Mouse (Mus musculus) left cerebral cortex, postnatal 10 days (tissue): ENCODE measurements around the gene Lrfn2. TPM values are rescaled to one million over a fixed set of nuclear protein-coding genes. Genes with fewer than 3 reads are reported as not detected.

Experiments used
- DNase-seq, 2 experiments: peaks; one replicate each; pipeline ENCODE4 v3.0.0; 2021 to 2022; ENCODE audit warnings: low spot score in 2 of 2, mixed read lengths in 1 of 2; ENCODE audit errors: extremely low spot score in 1 of 2
- intact Hi-C: fragments of 180-260 bp; cut with DNase I; formaldehyde crosslinking; loops from one replicate; pipeline ENCODE4 v1.15.1; 2025
- total RNA-seq, 2 experiments: library from RNA; stranded (reverse); gene quantifications; 2 replicates each; pipeline ENCODE4 v1.2.3; 2021

The Lrfn2 gene
- total RNA-seq = 10 to 100 TPM; 39.2 to 42.5 TPM

DNA sequence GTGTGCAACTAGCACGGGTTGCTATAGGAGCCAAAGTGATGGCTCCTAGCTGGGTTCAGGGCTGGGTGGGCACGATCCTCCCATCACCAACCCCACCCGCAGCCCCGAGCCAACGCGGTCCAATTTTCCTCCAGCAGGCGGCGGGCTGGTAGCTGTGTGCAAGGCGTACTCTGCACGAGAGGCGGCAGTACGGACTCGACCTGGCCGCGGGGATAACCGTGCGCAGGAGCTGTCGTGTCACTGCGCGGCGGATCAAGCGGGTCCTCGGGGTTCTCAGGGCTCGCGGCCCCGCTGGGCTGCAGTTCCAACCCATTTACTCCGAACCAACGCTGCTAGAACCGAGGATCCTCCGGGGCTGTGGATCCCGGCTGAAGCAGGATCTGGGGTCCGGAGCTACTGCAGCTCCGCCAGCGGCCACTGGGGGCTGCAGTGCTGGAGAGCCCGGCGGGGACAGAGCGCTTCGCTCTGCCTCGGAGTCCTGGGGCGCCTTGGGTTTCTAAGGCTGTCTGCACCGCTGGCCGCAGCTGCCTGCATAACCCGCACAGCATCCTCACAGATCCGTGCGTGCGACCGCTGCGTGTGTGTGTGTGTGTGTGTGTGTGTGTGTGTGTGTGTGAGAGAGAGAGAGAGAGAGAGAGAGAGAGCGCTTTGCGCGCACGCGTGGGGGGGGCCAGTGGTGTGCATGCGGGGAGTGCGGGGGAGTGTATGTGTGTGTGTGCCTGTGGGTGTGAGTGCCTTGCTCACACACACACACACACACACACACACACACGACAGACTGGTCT is at the start of gene Lrfn2:
Gene Lrfn2 (plus strand): TSS at position 759 of the 785 bp plus-strand sequence.
- intact Hi-C loops = loop anchor here (5.0 to 10.0 kb wide), 5 partner anchors 133 to 470 kb away; no protein-coding TSS in a partner anchor
- DNase-seq = peak; percentile 85 to 91

DNA sequence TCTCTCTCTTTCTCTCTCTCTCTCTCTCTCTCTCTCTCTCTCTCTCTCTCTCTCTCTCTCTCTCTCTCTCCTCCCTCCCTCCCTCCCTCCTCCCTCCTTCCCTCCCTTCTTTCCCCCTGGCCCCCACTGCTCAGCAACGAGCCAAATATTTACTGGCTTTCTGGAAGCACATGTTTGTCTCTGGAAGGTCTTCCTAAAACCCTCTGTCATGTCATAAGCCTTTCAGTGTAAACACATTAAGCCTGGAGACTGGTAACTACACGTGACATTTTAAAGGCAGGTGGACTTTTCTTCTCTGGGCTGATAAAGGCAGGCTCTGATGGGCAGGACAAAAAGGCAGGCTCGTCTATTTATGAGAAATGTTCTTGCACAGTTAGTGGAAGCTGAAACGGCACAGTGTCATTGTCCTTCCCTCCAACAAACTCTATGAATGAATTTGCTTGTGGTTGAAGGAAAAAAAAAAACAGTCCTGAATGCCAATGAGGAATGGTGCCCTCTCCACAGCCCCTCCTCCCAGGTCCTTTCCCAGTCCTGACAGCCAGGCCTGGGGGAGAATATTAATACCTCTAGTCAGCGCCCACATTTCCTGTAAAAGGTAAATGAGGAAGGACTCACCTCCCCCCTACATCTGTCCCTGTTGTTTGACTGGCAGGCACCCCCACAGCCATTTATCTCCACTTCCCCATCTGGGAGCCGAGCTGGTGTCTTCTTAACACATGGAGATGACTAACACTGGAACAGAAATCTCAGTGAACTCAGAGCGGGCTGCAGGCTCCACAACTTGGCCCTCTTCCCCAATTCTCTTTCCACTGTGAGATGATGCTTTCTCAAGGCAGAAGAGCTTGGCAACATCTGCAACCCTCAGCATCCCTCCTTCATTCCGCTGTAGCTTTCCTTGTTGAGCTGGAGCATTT is 44.5 kb upstream of the Lrfn2 start:
- intact Hi-C loops = no loop called here
- DNase-seq = peak; percentile 52 to 62

DNA sequence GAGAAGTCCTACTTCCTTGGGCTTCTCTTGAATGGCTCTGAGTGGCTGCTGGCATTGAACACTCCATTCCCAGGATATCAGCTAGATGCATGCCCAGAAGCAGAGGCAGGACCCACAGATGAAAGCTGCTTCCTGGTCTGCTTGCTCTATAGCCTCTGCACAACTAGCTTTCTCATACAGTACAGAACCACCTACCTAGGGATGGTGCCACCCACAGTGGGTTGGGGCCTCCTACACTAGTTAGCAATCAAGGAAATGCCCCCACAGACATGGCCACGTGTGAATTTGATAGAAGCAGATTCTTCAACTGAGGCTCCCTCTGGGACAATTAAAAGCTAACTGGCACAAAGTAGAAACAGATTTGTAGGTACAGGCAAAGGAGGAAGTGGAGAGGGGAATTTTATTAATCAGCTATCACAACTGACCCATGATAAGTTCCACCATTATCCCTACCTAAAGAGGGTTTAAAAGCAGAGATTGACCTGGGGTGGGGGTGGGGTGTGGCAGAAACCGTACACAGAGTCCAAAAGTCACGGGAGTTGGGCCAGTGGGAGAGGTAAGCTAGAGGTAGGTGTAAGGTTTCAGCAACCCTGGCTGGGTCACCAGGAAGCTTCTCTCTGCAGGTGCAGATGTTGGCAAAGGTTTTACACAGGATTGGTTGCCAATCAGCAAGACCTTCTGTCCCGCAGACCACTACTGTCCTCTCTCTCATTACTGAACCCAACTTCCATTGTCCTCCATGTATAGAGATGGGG is 26.7 kb upstream of the Lrfn2 start:
- DNase-seq = no peak
- intact Hi-C loops = no loop called here

DNA sequence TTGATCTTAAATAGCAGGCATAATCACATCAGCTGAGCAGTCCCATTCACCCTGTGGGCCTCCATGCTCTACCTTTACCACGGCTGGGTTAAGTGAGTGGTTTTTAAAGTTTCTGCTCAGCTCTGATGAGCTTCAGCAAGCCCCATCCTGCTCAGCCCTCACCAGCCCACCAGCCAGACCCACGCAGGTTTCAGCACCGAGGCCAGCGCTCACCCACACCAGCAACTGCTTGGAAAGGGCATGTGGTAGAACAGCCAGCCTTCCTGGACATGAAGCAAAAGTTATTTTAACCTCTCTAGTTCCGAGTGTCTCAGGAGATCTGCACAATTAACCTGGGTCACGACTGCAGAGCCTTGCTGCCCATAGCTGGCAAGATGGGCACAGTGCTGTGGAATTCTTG is 18.7 kb upstream of the Lrfn2 start:
- no peak for DNase-seq
- intact Hi-C loops = no loop called here

DNA sequence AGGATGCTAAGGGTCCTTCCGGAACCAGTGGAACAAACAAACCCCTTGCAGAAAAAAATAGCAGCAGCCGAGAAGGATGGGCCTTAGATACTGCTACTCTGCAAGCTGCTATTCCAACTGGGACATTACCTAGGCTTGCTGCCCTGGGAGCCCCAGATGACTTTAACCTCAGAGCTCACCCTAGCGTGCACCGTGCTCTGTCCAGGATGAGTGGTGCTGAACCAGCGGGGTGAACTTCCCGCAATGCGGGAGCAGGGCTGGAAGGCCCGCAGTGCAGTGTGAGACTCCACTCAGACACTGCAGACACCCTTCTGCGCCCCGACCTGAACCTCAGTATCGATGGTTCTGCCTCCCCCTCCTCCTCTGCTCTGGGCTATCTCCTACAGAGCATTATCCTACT is 14.8 kb upstream of the Lrfn2 start:
- DNase-seq = no peak
- intact Hi-C loops = no loop called here

DNA sequence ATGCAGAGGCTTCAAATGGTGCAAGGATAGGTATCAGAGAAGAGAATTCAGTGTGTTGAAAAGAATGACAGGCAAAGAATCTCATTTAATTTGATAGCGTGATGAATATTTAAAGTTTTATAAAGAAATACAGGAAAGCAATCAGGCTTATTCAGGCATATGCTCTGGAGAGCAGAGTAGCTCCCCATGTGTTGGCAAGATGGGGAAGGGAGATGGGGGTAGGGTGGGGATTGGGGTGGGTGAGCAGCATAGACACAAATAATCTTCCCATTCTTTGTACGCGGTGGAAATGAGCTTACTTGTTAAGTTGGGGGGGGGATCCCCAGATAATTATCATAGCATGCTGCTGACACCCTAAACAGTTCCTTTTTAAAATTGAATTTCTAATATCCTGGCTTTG is 13.7 kb upstream of the Lrfn2 start:
- no peak for DNase-seq
- intact Hi-C loops = no loop called here

DNA sequence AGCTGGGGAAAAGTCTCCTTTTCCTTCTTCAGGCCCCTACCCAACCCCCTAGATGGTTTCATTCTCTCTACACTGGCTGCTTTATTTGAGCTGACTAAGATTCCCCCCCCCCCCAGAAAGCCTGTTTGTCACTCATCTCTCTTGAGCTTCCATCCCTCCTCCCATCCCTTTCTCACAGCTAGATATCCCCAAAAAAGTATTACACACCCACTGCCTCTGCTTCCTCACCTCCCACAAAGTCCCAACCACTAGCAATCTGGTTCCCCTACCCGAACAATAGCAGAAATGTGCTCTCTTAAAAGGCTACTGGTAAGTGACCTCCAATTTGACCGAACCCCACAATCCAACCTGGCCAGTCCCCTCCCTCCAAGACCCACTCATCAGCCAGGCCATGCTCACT is 9.3 kb upstream of the Lrfn2 start:
- DNase-seq = no peak
- intact Hi-C loops = loop anchor here (10.0 kb wide), 1 partner anchor 378 kb away; no protein-coding TSS in a partner anchor

DNA sequence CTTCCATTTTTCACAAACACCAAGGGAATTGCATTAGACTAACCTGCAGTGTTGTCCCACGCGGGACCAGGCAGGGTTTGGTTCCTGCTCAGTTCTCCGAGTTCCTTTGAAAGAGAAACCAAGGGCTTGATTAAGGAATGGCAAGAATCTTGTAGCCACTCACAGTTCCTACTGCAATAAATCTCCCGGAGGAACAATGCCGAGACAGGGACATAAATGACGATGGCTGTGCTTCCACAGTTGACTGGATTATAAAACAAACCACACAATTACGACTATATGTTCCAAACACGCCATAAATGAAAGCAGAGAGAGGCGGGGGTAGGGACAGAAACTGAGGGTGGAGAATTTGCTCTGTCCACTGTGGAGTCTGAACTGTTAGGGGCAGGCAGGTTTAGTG is 6.8 kb upstream of the Lrfn2 start:
- intact Hi-C loops = loop anchor here (5.0 to 10.0 kb wide), 2 partner anchors 381 to 977 kb away; no protein-coding TSS in a partner anchor
- DNase-seq = no peak

DNA sequence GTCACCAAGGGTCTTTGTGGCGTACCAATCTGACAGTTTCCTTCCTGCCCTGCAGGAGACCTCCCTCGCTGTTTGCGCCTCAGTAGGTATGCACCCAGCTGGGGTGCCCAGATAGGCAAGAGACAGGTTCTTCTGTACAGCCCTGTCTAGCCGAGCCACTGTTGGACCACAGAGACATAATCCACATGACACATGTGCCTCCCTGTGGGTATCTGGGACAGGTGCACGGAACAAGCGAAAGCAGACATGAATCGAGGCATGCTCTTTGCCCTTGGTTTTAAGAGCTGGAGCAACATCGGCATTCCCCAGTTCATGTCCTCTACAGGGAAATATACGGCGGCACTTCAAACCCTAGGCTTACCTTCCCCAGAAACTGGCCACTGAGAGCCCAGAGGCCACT is 1.2 kb upstream of the Lrfn2 start:
- no peak for DNase-seq
- intact Hi-C loops = loop anchor here (5.0 to 10.0 kb wide), 5 partner anchors 134 to 471 kb away; no protein-coding TSS in a partner anchor

DNA sequence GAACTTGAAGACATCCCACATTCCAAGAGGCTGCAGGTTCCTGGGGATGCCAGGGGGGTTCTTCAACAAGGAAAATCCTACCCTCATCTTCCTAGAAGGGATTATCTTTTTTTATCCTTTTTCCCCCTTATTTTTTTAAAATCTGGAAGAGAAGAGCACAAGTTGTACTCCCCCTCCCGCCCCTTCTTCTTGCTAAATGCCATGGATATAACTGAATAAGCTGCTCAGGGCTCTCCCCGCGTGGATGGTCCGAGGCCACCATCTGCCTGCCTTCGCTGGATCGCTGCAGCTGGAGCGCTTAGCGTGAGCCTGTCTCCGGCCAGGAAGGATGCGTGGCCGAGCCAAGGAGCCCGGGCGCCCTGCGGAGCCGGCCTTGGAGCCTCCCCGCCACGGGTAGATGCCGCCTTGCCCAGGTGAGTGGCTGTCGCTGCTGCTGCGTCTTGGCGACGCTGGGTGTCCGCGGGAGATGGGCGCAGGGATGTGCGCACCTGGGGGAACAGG is 277 bp downstream of the Lrfn2 start:
- DNase-seq = peak in 1 of 2 experiments; percentile 59
- intact Hi-C loops = loop anchor here (5.0 to 10.0 kb wide), 5 partner anchors 132 to 470 kb away; no protein-coding TSS in a partner anchor

DNA sequence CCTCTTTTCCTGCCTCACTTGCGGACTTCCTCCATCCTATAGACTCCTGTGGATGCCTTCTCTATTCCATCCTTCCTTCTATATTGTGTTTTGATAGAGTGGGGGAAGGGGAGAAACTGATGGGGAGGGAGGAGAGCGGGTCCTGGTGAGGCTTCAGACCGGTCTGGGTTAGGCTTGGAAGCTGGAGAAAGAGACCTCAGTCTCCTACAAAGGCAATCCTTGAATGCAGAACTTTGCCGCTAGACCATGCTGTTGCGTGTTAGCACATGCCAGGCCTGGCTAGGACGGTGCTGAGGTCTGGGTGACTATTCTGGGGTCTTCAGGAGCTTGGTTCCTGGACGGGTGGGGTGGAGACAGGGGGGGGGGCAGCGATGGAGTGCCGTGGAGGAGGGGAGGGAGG is 737 bp downstream of the Lrfn2 start:
- DNase-seq = no peak
- intact Hi-C loops = loop anchor here (5.0 to 10.0 kb wide), 5 partner anchors 132 to 469 kb away; no protein-coding TSS in a partner anchor

DNA sequence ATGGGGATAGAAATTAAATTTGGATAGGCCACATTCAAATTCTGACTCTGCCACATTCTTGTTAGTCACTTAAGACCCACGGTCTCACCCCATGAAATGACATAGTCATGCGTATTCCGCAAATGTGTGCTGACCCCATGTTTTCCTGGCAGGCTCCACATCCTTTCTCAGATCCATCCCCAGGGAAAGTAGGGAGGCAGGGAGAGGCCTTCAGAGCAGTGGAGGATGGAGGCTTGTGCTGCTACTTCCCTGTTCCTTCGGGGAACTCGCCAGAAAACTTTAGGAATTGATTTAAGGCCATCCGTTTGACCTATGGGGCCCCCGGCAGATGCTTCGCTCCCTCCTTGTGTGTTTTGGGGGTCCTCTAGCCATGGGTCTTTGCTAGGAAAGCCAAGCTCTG is 3.0 kb downstream of the Lrfn2 start:
- DNase-seq = no peak
- intact Hi-C loops = loop anchor here (10.0 kb wide), 1 partner anchor 130 kb away; no protein-coding TSS in a partner anchor

DNA sequence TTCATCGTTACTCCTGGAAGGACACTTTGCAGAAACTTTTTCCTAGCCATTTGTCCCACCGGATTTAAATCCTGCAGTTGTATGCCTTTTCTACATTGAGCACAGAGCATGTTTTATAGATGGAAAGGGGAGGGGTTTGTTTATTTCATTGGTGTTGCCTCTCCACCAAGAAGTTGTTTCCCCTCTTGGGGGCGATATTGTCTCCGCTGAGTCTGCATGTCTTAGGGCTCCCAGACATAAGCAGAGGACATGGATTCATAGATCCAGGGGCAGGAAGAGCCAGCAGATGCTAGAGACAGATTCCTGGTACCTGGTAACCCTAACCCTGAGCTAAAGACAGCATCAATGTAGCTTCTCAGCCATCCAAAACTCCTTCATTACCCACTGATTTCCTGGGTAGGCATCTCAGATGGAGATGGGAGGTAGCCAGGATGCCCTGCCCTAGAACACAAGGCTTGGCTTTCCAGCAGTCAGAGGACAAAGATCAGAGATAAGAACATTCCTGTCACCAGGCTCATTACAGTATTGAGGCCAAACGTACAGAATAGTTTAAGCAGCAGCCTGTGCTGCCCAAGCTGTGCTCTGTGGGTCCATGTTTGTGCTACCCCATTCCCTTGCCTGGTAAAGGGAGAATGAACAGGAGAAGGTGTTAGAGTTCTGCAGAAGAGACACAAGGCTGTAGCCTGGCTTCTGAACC is 4.4 kb downstream of the Lrfn2 start:
- intact Hi-C loops = loop anchor here (10.0 kb wide), 1 partner anchor 128 kb away; no protein-coding TSS in a partner anchor
- DNase-seq = peak in 1 of 2 experiments; percentile 47

DNA sequence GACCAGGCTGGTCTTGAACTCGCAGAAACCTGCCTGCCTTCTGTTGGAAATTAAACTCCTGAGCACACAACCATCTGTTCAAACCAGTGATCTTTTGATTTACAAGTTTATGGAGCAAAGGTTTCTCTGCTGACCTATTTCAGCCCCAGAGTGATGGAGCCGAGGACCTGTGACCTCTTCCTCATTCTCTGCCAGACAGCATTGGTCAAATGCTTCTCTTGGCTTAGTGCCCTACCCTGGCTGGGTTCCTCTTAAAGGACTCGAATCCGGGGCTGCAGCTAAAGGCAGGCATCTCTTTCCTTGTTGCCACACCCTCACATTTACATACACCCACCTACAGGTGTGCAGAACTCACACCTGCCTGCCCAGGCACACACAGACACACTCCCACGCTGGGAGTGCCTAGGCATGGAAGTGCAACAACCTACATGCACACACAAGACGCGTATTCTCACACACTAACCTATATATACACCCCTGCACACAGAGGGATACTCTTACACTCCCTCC is 6.6 kb downstream of the Lrfn2 start:
- DNase-seq = no peak
- intact Hi-C loops = loop anchor here (10.0 kb wide), 1 partner anchor 126 kb away; no protein-coding TSS in a partner anchor

DNA sequence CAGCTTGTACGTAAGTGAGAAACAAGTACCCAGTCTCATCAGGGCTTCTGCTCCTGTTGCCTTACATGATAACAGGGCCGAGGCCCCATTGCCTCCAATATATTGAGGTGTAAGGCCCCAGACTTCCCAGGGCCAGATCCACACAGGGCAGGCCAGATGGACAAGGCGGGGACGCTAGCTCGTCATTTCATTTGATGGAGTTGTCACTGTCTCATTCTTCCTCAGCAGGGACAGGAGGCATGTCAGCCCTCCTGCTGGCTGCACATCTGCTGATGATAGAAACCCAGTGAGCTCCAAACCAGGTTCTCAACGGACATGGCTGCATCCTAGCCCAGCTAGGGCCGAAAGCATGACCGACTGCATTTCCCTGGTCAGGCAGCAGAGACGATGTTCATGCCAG is 14.1 kb downstream of the Lrfn2 start:
- DNase-seq = no peak
- intact Hi-C loops = no loop called here

DNA sequence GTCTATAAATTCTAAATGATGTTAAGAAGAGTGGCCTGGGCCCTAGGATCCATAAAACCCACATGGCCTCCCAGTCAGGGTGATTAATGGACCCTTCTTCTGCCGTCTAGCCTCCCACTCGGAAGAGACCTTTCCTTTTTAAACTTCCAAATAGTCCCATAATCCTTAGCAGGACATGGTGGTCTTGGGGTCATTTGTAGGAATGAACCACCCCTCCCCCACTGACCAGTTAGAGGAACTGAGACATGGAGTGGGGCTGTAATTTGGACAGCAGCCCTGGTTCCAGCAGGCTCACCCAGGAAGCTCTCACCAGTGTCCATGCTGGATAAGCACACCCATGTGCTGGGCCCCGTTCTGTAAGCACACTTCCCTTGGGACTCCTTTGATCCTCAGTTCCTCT is 14.6 kb downstream of the Lrfn2 start:
- DNase-seq = no peak
- intact Hi-C loops = no loop called here

DNA sequence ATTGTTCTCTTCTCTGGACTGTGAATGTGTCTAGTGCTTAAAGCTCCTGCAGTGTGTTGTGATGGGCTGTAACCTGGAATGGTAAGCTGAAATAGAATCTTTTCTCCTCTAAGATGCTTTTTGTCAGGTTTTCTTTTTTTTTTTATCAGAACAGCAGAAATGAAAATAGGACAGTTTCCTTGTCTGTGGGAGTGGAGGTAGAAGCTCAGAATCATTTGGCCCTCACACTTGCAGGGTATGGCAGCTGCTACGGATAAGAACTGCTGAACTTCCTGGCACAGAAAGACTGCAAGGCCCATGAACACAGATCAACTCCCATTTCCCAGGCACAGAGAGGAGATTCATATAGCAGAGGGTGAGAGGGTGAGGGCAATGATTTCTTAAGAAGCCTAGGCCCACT is 19.1 kb downstream of the Lrfn2 start:
- intact Hi-C loops = no loop called here
- DNase-seq = no peak
